Comparison of ENCODE assay signal across 11 mouse cellular contexts in the genomic region with DNA sequence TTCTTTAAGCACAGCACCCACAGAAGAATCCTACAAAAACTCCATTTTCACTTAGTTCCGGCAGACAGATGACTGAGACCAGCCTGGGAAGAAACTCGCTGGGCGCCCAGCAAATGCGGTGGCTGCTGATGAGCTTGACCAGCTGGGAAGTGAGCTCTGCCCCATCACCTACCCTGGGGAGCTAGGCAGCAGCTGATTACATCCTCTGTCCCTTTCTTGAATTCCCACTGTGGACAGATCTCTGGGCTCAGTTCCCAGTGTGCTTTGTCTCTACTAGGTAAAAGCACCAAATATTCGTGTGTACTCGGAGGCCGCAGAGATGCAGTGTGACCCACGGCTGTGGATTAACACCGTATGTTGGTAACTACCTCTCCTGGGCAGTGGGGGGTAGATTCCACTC. TPM values are rescaled to one million over a fixed set of nuclear protein-coding genes. Genes with fewer than 3 reads are reported as not detected.
DNase-seq lines count a peak whose midpoint lies in the region; ATAC-seq and TF ChIP-seq lines count a peak whose summit lies in the region.
"Had no signal": no experiment of that assay in that cellular context is flagged by ENCODE, and none has a peak within 500 bp of the region (broad histone marks: within the 10 kb centered on the region; RNA-seq: fewer than 3 reads in every experiment).

No protein-coding gene starts in this region.

- no peak for TF ChIP-seq EP300 in lung, postnatal 0 days (IDR thresholded peaks at IDR 0.05)

- no peak overlapping the region for H3K9ac ChIP-seq in hindbrain, embryonic 16.5 days (ENCODE audit: low read depth, low read length)
- no peak overlapping the region for H3K9ac ChIP-seq in hindbrain, embryonic 12.5 days
- H3K9ac ChIP-seq in lung, postnatal 0 days (replicated peaks; ENCODE audit: low read depth), result no peak overlapping the region
- H3K9ac ChIP-seq: forebrain, embryonic 12.5 days; midbrain, embryonic 12.5 days had no signal

- no peaks in the 10 kb centered on the region for H3K27me3 ChIP-seq in hindbrain, embryonic 16.5 days (replicated peaks; ENCODE audit: control insufficient read depth, insufficient read depth, low read length)
- H3K27me3 ChIP-seq in hindbrain, embryonic 12.5 days, result no peaks in the 10 kb centered on the region
- no peaks in the 10 kb centered on the region for H3K27me3 ChIP-seq in lung, postnatal 0 days (replicated peaks; ENCODE audit: insufficient read depth, low read length)
- H3K27me3 ChIP-seq in heart, embryonic 10.5 days (ENCODE audit: insufficient read depth, poor library complexity, severe bottlenecking), result no peaks in the 10 kb centered on the region
- H3K27me3 ChIP-seq: forebrain, embryonic 12.5 days; midbrain, embryonic 12.5 days had no signal

- DNase-seq in lung, postnatal 0 days (ENCODE audit: low spot score), result peak; percentile 35
- no peak for DNase-seq in lung, postnatal 36 days
- no peak for DNase-seq in heart, embryonic 10.5 days (ENCODE audit: low spot score)
- peak; percentile 49 for DNase-seq in heart, postnatal 4 days
- DNase-seq: embryo, embryonic 11 days had no signal

- no peak overlapping the region for H3K4me3 ChIP-seq in hindbrain, embryonic 16.5 days (ENCODE audit: low read length)
- no peak overlapping the region for H3K4me3 ChIP-seq in hindbrain, embryonic 12.5 days
- no peak overlapping the region for H3K4me3 ChIP-seq in lung, postnatal 0 days (ENCODE audit: low read depth, low read length)
- no peak overlapping the region for H3K4me3 ChIP-seq in heart, embryonic 10.5 days
- H3K4me3 ChIP-seq: forebrain, embryonic 12.5 days; midbrain, embryonic 12.5 days had no signal

- no peaks in the 10 kb centered on the region for H3K36me3 ChIP-seq in hindbrain, embryonic 16.5 days (ENCODE audit: control insufficient read depth, insufficient read depth, low read length)
- H3K36me3 ChIP-seq in hindbrain, embryonic 12.5 days, result no peaks in the 10 kb centered on the region
- no peaks in the 10 kb centered on the region for H3K36me3 ChIP-seq in lung, postnatal 0 days (ENCODE audit: insufficient read depth, low read length)
- no peaks in the 10 kb centered on the region; the same call in 1 of the 2 replicates for H3K36me3 ChIP-seq in heart, embryonic 10.5 days
- H3K36me3 ChIP-seq: forebrain, embryonic 12.5 days; midbrain, embryonic 12.5 days had no signal

- peak overlapping the region; percentile 15; the same call in 1 of the 2 replicates for H3K4me2 ChIP-seq in hindbrain, embryonic 16.5 days (ENCODE audit: low read length)
- no peak overlapping the region for H3K4me2 ChIP-seq in hindbrain, embryonic 12.5 days (replicated peaks)
- no peak overlapping the region for H3K4me2 ChIP-seq in lung, postnatal 0 days (replicated peaks; ENCODE audit: low read depth, low read length)
- H3K4me2 ChIP-seq: forebrain, embryonic 12.5 days; liver, embryonic 11.5 days; midbrain, embryonic 12.5 days had no signal

- no peak for ATAC-seq in hindbrain, embryonic 16.5 days
- ATAC-seq in hindbrain, embryonic 12.5 days (ENCODE audit: low FRiP score), result no peak
- ATAC-seq in lung, postnatal 0 days, result peak; percentile 44
- ATAC-seq in granulocyte monocyte progenitor cell, adult 5-6 weeks (replicated peaks; ENCODE audit: poor library complexity, severe bottlenecking), result no peak

- H3K27ac ChIP-seq in hindbrain, embryonic 16.5 days (ENCODE audit: low read depth, low read length), result 0 out of 2 replicates have a peak overlapping the region, but pooled peaks have one; percentile 23
- H3K27ac ChIP-seq in hindbrain, embryonic 12.5 days, result no peak overlapping the region
- H3K27ac ChIP-seq in lung, postnatal 0 days (ENCODE audit: low read length), result no peak overlapping the region
- H3K27ac ChIP-seq in heart, embryonic 10.5 days, result peak overlapping the region; percentile 59
- H3K27ac ChIP-seq: forebrain, embryonic 12.5 days; midbrain, embryonic 12.5 days had no signal

- peaks cover 4% of the 10 kb centered on the region; the same call in 1 of the 2 replicates for H3K9me3 ChIP-seq in hindbrain, embryonic 16.5 days (ENCODE audit: control insufficient read depth, low read length)
- 0 out of 2 replicates have a peak, but pooled peaks cover 4% of the 10 kb centered on the region for H3K9me3 ChIP-seq in hindbrain, embryonic 12.5 days (replicated peaks)
- H3K9me3 ChIP-seq in lung, postnatal 0 days (ENCODE audit: low read length), result no peaks in the 10 kb centered on the region
- H3K9me3 ChIP-seq in heart, embryonic 10.5 days, result peaks cover 5% of the 10 kb centered on the region; the same call in 1 of the 2 replicates
- H3K9me3 ChIP-seq: forebrain, embryonic 12.5 days; midbrain, embryonic 12.5 days had no signal

- WGBS in hindbrain, embryonic 16.5 days, result 52% methylated on average over 9 of the region's 9 CpGs
- WGBS in hindbrain, embryonic 12.5 days, result 63% methylated on average over 9 of the region's 9 CpGs
- 57% methylated on average over 9 of the region's 9 CpGs for WGBS in lung, postnatal 0 days
- 65% methylated on average over 9 of the region's 9 CpGs for whole genome bisulfite sequencing in heart, embryonic 10.5 days

- no peak for TF ChIP-seq CTCF in lung, postnatal 0 days (IDR thresholded peaks at IDR 0.05)

- H3K4me1 ChIP-seq in hindbrain, embryonic 16.5 days (ENCODE audit: control insufficient read depth, insufficient read depth, low read depth, low read length), result no peaks in the 10 kb centered on the region; the same call in 1 of the 2 replicates
- H3K4me1 ChIP-seq in hindbrain, embryonic 12.5 days, result no peaks in the 10 kb centered on the region
- no peaks in the 10 kb centered on the region; the same call in 1 of the 2 replicates for H3K4me1 ChIP-seq in lung, postnatal 0 days (ENCODE audit: insufficient read depth, low read depth, low read length)
- H3K4me1 ChIP-seq in heart, embryonic 10.5 days, result peaks cover 34% of the 10 kb centered on the region
- H3K4me1 ChIP-seq: midbrain, embryonic 12.5 days had no signal

RNA-seq across cellular contexts. Expression of gene Uaca, which starts 25.9 kb away (rescaled TPM):
- polyA plus RNA-seq in hindbrain, embryonic 16.5 days (2015; fragmentation: Nextera tagmentation; extraction: Ambion mirVana), result 15.8 and 22.2 TPM in 2 replicates
- 32.6 and 36.2 TPM in 2 replicates for polyA plus RNA-seq in hindbrain, embryonic 12.5 days (2016; fragmentation: Nextera tagmentation; extraction: Ambion mirVana)
- 23.5 and 25.9 TPM in 2 replicates for polyA plus RNA-seq in lung, postnatal 0 days (2015; fragmentation: Nextera tagmentation; extraction: Ambion mirVana)
- 34.3 and 39.5 TPM in 2 replicates for polyA plus RNA-seq in heart, embryonic 10.5 days (2016; fragmentation: Nextera tagmentation; extraction: Ambion mirVana)
- 10 to 100 TPM; 47.4 to 49.2 TPM for total RNA-seq in heart, postnatal 4 days (2021)
- 0.79 and 1.2 TPM in 2 replicates for total RNA-seq in granulocyte monocyte progenitor cell, adult 5-6 weeks (2014; fragmentation: Nextera tagmentation)
- total RNA-seq in granulocyte monocyte progenitor cell, adult 5-6 weeks (2017), result 2.1 and 2.2 TPM in 2 replicates

RNA-seq across cellular contexts. Expression of gene Larp6, which starts 55.6 kb away (rescaled TPM):
- polyA plus RNA-seq in hindbrain, embryonic 16.5 days (2015; fragmentation: Nextera tagmentation; extraction: Ambion mirVana), result 23.3 and 25.2 TPM in 2 replicates
- 3.7 and 5.0 TPM in 2 replicates for polyA plus RNA-seq in hindbrain, embryonic 12.5 days (2016; fragmentation: Nextera tagmentation; extraction: Ambion mirVana)
- 0.73 and 1.1 TPM in 2 replicates for polyA plus RNA-seq in lung, postnatal 0 days (2015; fragmentation: Nextera tagmentation; extraction: Ambion mirVana)
- polyA plus RNA-seq in heart, embryonic 10.5 days (2016; fragmentation: Nextera tagmentation; extraction: Ambion mirVana), result 0.44 and 0.68 TPM in 2 replicates
- total RNA-seq in heart, postnatal 4 days (2021), result 1 to 10 TPM in 1 of 2 experiments, under 1 TPM in 1; 0.95 to 1.3 TPM
- not detected in 2 replicates for total RNA-seq in granulocyte monocyte progenitor cell, adult 5-6 weeks (2014; fragmentation: Nextera tagmentation)
- total RNA-seq in granulocyte monocyte progenitor cell, adult 5-6 weeks (2017), result not detected in 2 replicates

Comparison
In these comparisons a context has a peak if more than half of its experiments do, and no peak if none do; other contexts are left out.
1. H3K27ac ChIP-seq: peak in hindbrain, embryonic 16.5 days (single experiment) and heart, embryonic 10.5 days (single experiment); none in hindbrain, embryonic 12.5 days (single experiment) and lung, postnatal 0 days (single experiment).
2. DNase-seq: peak in lung, postnatal 0 days (single experiment) and heart, postnatal 4 days (single experiment); none in lung, postnatal 36 days (single experiment) and heart, embryonic 10.5 days (single experiment).